In the genomic region with DNA sequence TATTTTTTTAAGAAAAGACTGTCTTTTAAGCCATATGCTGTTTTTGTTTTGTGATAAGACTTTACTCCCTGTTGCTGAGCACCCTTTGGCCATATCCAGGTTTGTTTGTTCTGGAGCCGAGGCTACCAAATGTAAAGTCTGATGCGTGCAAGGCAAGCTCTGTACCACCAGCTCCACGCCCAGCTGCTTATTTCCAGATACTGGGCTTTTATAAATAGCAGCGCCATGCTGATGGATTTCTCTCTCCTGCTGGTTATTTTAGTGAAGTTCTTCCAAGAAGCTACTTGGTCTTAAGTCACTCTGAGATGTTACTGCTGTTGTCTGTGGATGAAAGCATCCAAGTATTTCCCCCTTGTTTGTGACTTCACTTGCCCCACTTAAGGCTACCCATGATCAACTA, we compare ENCODE assay signal across 16 mouse cellular contexts.
"Had no signal": no experiment of that assay in that cellular context is flagged by ENCODE, and none has a peak within 500 bp of the region (broad histone marks: within the 10 kb centered on the region; RNA-seq: fewer than 3 reads in every experiment).

No protein-coding gene starts in this region.

- H3K4me2 ChIP-seq: kidney, embryonic 15.5 days; limb, embryonic 12.5 days; limb, embryonic 15.5 days; liver, embryonic 11.5 days; lung, embryonic 14.5 days; midbrain, embryonic 12.5 days; midbrain, embryonic 15.5 days had no signal

- H3K9me3 ChIP-seq: kidney, embryonic 15.5 days; limb, embryonic 12.5 days; limb, embryonic 15.5 days; midbrain, embryonic 12.5 days; midbrain, embryonic 15.5 days had no signal

- DNase-seq: kidney, adult 8-10 months; kidney, postnatal 10 days; kidney, postnatal 36 days; liver, postnatal 0 days; lung, embryonic 14.5 days; thymus, adult 18-20 months; thymus, postnatal 36 days had no signal

- H3K27ac ChIP-seq: kidney, embryonic 15.5 days; limb, embryonic 12.5 days; limb, embryonic 15.5 days; liver, embryonic 14.5 days; macrophage; midbrain, embryonic 12.5 days; midbrain, embryonic 15.5 days had no signal

- H3K4me1 ChIP-seq: midbrain, embryonic 12.5 days; midbrain, embryonic 15.5 days had no signal

- H3K9ac ChIP-seq: kidney, embryonic 15.5 days; limb, embryonic 12.5 days; limb, embryonic 15.5 days; liver, embryonic 14.5 days; liver, postnatal 0 days; lung, embryonic 14.5 days; midbrain, embryonic 12.5 days; midbrain, embryonic 15.5 days had no signal

- ATAC-seq: liver, postnatal 0 days; lung, postnatal 0 days; midbrain, embryonic 15.5 days had no signal

- H3K36me3 ChIP-seq: kidney, embryonic 15.5 days; limb, embryonic 12.5 days; limb, embryonic 15.5 days; midbrain, embryonic 12.5 days; midbrain, embryonic 15.5 days had no signal

- H3K27me3 ChIP-seq: kidney, embryonic 15.5 days; limb, embryonic 12.5 days; limb, embryonic 15.5 days; midbrain, embryonic 12.5 days; midbrain, embryonic 15.5 days had no signal

- H3K4me3 ChIP-seq: kidney, embryonic 15.5 days; limb, embryonic 12.5 days; limb, embryonic 15.5 days; midbrain, embryonic 12.5 days; midbrain, embryonic 15.5 days had no signal
